Mouse (Mus musculus) forebrain, embryonic 12.5 days (tissue): Measurements from ENCODE around the gene Lamp1. TPM values are rescaled to one million over a fixed set of nuclear protein-coding genes. Genes with fewer than 3 reads are reported as not detected.
A peak's percentile ranks its signal among the peaks of the same experiment; 100 is the strongest.

Experiments
- microRNA counts: library from miRNA; unstranded; fragments of <30 nt; microRNA quantifications from one replicate; lab custom pipeline; 2017
- microRNA-seq: library from miRNA; unstranded; fragments of <30 nt; microRNA quantifications from one replicate; pipeline ENCODE4, GENCODE M21; 2017
- polyA plus RNA-seq: library from polyadenylated mRNA; unstranded; fragments of >200 nt; fragmentation: Nextera tagmentation; extraction: Ambion mirVana; gene quantifications from 2 replicates; pipeline ENCODE4 v1.2.1, GENCODE M21; 2016

Lamp1 gene
- polyA plus RNA-seq, 1 experiment from 2014 or later = 213 TPM

MicroRNA genes within 50 kb of the gene (microRNA counts, 519-probe panel; counts per million panel counts)
- 2,657 counts per million, percentile 19 among the panel's probes with 10 or more counts for microRNA mmu-miR-1968 (lab: Ali Mortazavi, UCI)

Small RNA genes lying within 50 kb of the gene (microRNA-seq; reads per million reads assigned to microRNA genes)
- gene Mir1968 = 33.0 reads per million, percentile 40 among the genes with 10 or more reads in this experiment
- gene Mir7065 = not detected

Other genes with a start within 250 kb of the Lamp1 start
- gene F7, start 133.1 kb upstream of the Lamp1 start, polyA plus RNA-seq = 0.10 TPM in 2 replicates
- 0.21 and 0.22 TPM in 2 replicates for gene F10, start 121.9 kb upstream of the Lamp1 start, polyA plus RNA-seq
- 0.67 and 0.92 TPM in 2 replicates for gene Proz, start 98.2 kb upstream of the Lamp1 start, polyA plus RNA-seq
- gene Pcid2, start 53.7 kb upstream of the Lamp1 start, polyA plus RNA-seq = 57.7 and 60.0 TPM in 2 replicates
- 84.0 and 86.8 TPM in 2 replicates for gene Cul4a, start 53.5 kb upstream of the Lamp1 start, polyA plus RNA-seq
- 19.3 and 19.9 TPM in 2 replicates for gene Grtp1, start 41.5 kb downstream of the Lamp1 start, polyA plus RNA-seq
- gene Adprhl1, start 95.0 kb downstream of the Lamp1 start, polyA plus RNA-seq = 0.13 TPM in 1 of 2 replicates, not detected in the other
- gene Dcun1d2, start 129.0 kb downstream of the Lamp1 start, polyA plus RNA-seq = 32.4 and 33.1 TPM in 2 replicates
- gene Tmco3, start 129.0 kb downstream of the Lamp1 start, polyA plus RNA-seq = 38.8 and 45.8 TPM in 2 replicates
- 200 and 203 TPM in 2 replicates for gene Tfdp1, start 179.6 kb downstream of the Lamp1 start, polyA plus RNA-seq
- not detected in 2 replicates for gene Atp4b, start 237.7 kb downstream of the Lamp1 start, polyA plus RNA-seq
- 0.03 and 0.04 TPM in 2 replicates for gene Grk1, start 245.9 kb downstream of the Lamp1 start, polyA plus RNA-seq